Mouse (Mus musculus) lung, postnatal 0 days (tissue): ENCODE data around the gene Gbx1. TPM values are rescaled to one million over a fixed set of nuclear protein-coding genes. Genes with fewer than 3 reads are reported as not detected.

Experiments used
- ATAC-seq: fragments of 200-750 bp; cut with Nextera tagmentation; 2 replicates; pipeline ENCODE4 v1.8.0; 2017; ENCODE audit warnings: moderate library complexity
- DNase-seq: peaks from one replicate; pipeline ENCODE4 v3.0.0-alpha.2; 2016; ENCODE audit warnings: low spot score
- H3K27ac ChIP-seq: fragments of 300-500 bp; sonication (generic); 2 replicates; pipeline ENCODE4 v1.5.1; 2014; ENCODE audit warnings: antibody characterized with exemption, mild to moderate bottlenecking, low read length, mixed read lengths
- H3K27me3 ChIP-seq: fragments of 300-500 bp; sonication (generic); replicated peaks from 2 replicates; pipeline ENCODE4 v1.6.1; 2014; ENCODE audit warnings: low read length, mixed read lengths; ENCODE audit not compliant: insufficient read depth
- H3K36me3 ChIP-seq: fragments of 300-500 bp; sonication (generic); 2 replicates; pipeline ENCODE4 v1.6.1; 2014; ENCODE audit warnings: low read length, mixed read lengths; ENCODE audit not compliant: insufficient read depth
- H3K4me1 ChIP-seq: fragments of 300-500 bp; sonication (generic); 2 replicates; pipeline ENCODE4 v1.6.1; 2014; ENCODE audit warnings: antibody characterized with exemption, low read depth, low read length, mixed read lengths; ENCODE audit not compliant: insufficient read depth
- H3K4me2 ChIP-seq: fragments of 300-500 bp; sonication (generic); replicated peaks from 2 replicates; pipeline ENCODE4 v1.6.1; 2014; ENCODE audit warnings: low read depth, mild to moderate bottlenecking, low read length, moderate library complexity, mixed read lengths
- H3K4me3 ChIP-seq: fragments of 300-500 bp; sonication (generic); 2 replicates; pipeline ENCODE4 v1.5.1; 2014; ENCODE audit warnings: low read depth, low read length
- H3K9ac ChIP-seq: fragments of 300-500 bp; sonication (generic); replicated peaks from 2 replicates; pipeline ENCODE4 v1.6.1; 2014; ENCODE audit warnings: low read depth, mild to moderate bottlenecking
- H3K9me3 ChIP-seq: fragments of 300-500 bp; sonication (generic); 2 replicates; pipeline ENCODE4 v1.6.1; 2016; ENCODE audit warnings: low read length, mixed read lengths
- CTCF ChIP-seq: IDR thresholded peaks from 2 replicates; pipeline ENCODE4 v1.5.1; 2016; ENCODE audit warnings: antibody characterized with exemption, mild to moderate bottlenecking
- EP300 ChIP-seq: IDR thresholded peaks from 2 replicates; pipeline ENCODE4 v1.6.1; 2016; ENCODE audit warnings: antibody characterized with exemption, mild to moderate bottlenecking, control low read depth
- WGBS: fragments of 180-500 bp; shearing (Covaris S2); extraction: QIAGEN DNeasy Blood & Tissue Kit; methylation state at CpG from one replicate; pipeline ENCODE4 v1.1.7; 2014; 5-methylcytosine and 5-hydroxymethylcytosine counted together
- polyA plus RNA-seq: library from polyadenylated mRNA; unstranded; fragments of >200 nt; fragmentation: Nextera tagmentation; extraction: Ambion mirVana; gene quantifications from 2 replicates; pipeline ENCODE4 v1.2.1, GENCODE M21; 2015

The Gbx1 gene
- polyA plus RNA-seq, 1 experiment from 2014 or later: 0.06 TPM

DNA sequence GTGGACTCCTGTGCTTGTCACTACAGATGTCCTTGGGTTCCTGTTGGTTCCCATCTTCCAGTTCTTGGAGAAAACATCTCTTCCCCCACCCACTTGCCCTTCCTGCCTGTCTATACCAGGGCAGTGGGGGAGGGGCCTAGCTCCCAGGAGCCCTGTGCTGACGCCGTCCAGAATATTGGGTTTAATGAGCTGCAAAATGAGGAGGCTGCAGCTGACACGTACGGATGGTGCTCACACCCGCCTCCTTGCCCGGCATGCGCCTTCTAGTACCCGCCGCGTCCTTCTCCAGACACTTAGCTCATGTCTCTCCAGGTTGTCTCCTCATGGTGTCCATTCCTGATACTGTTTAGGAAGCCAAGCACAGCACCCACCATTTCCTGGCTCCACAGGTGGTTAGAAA lies 27.9 kb downstream of the Gbx1 start:
- H3K4me1 ChIP-seq: no peaks in the 10 kb centered on the region
- H3K4me3 ChIP-seq: no peak overlapping the region
- H3K27me3 ChIP-seq: no peaks in the 10 kb centered on the region
- no peaks in the 10 kb centered on the region for H3K9me3 ChIP-seq
- ATAC-seq (no peak), DNase-seq (no peak)
- H3K9ac ChIP-seq: no peak overlapping the region
- no peak overlapping the region for H3K4me2 ChIP-seq
- no peak overlapping the region for H3K27ac ChIP-seq
- peaks cover 27% of the 10 kb centered on the region for H3K36me3 ChIP-seq
- TF ChIP-seq CTCF: no peak
- TF ChIP-seq EP300: no peak
- WGBS: 83% methylated on average over 10 of the region's 10 CpGs

GRCm38 (mm10) chr5:24497526-24497925 lies 29.5 kb downstream of the Gbx1 start:
- TF ChIP-seq EP300 (no peak), CTCF (no peak)
- no peak overlapping the region for H3K27ac ChIP-seq
- H3K9ac ChIP-seq: no peak overlapping the region
- no peaks in the 10 kb centered on the region for H3K9me3 ChIP-seq
- H3K27me3 ChIP-seq: no peaks in the 10 kb centered on the region
- ATAC-seq (no peak), DNase-seq (no peak)
- H3K4me3 ChIP-seq: no peak overlapping the region
- no peak overlapping the region for H3K4me2 ChIP-seq
- H3K36me3 ChIP-seq: peaks cover 42% of the 10 kb centered on the region
- H3K4me1 ChIP-seq: no peaks in the 10 kb centered on the region
- WGBS: 93% methylated on average over 12 of the region's 12 CpGs

DNA sequence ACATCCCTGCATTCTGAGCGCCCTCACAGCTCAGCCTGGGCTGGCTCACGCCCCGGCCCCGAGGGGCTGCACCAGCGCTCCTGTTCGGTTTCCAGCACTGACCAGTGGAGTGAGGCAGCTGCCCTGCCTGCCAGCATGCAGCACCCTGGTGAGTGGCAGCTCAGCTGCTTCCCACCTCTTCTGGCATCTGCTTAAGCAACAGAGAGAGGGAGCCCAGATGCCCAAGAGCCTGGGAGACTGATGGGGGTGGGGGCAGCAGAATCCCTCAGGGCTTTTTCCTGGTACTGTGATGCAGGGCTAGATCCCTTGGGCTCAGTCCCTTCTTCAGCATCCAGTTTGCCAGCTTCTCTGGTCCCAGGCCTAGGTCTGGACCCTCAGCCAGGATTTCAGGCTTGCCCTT lies 30.2 kb downstream of the Gbx1 start:
- Histone ChIP-seq H3K4me1 (no peaks in the 10 kb centered on the region), H3K36me3 (peaks cover 42% of the 10 kb centered on the region), H3K9ac (no peak overlapping the region), H3K27me3 (no peaks in the 10 kb centered on the region), H3K27ac (no peak overlapping the region), H3K9me3 (no peaks in the 10 kb centered on the region), H3K4me3 (no peak overlapping the region), H3K4me2 (no peak overlapping the region)
- TF ChIP-seq EP300: no peak
- no peak for TF ChIP-seq CTCF
- WGBS: 80% methylated on average over 6 of the region's 6 CpGs
- DNase-seq (no peak), ATAC-seq (no peak)

DNA sequence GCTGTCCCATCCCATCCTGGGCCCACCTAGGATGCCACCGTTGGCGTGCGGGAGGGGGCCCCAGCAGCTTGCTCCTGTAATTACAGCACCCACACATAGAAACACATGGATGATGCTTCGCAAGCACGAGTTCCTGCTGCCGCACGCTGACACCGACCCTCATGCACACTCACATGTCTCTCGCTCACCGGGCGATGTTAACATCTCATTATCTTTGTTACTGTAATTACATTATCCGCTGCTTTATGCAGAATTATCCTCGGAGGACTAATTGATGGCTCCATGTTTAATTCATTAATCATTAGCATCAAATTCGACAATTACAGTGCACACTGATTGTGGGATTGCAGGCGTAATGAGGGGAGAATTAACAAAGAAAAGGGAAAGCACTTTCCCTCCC lies 32.0 kb downstream of the Gbx1 start:
- Histone ChIP-seq H3K4me3 (no peak overlapping the region), H3K4me2 (no peak overlapping the region), H3K9me3 (no peaks in the 10 kb centered on the region), H3K36me3 (peaks cover 45% of the 10 kb centered on the region), H3K4me1 (no peaks in the 10 kb centered on the region), H3K27me3 (no peaks in the 10 kb centered on the region), H3K27ac (no peak overlapping the region), H3K9ac (no peak overlapping the region)
- TF ChIP-seq CTCF: no peak
- no peak for TF ChIP-seq EP300
- DNase-seq (no peak), ATAC-seq (no peak)
- 93% methylated on average over 15 of the region's 15 CpGs for WGBS

DNA sequence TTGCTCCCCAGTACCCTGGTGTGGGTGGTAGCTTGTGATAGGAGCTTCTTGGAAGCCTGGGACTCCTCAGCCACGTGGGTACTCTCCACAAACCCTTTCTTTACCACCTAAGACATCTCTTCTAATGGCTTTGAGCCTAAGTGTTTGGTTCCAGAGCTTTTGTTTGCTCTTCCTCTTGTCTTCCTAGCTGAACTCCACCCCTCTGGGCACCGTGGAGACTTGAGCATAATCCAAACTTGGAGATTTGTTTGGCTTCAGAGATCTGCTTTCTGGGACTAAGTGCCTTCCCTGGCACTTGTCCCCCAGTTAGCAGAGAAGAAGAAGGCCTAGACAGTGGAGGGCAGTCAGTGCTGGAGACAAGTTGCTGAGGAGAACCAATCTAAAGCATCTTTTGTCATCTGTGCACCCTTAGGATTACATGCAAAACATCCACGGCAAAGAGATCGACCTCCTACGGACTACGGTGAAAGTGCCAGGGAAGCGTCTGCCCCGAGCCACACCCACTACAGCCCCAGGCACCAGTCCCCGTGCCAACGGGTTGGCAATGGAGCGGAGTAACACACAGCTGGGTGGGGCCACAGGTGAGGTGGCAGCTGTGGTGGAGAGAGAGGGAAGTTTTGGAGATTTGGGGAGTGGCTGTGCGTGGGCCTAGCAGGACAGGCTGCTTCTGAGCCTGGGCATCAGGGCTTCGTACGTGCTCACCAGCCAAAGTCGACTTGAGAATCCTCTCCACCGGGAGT lies 34.3 kb downstream of the Gbx1 start:
- peak; percentile 58 for DNase-seq
- no peaks in the 10 kb centered on the region for H3K27me3 ChIP-seq
- TF ChIP-seq EP300 (no peak), CTCF (no peak)
- ATAC-seq: peak; percentile 74
- WGBS: 61% methylated on average over 16 of the region's 16 CpGs
- no peaks in the 10 kb centered on the region for H3K4me1 ChIP-seq
- H3K4me2 ChIP-seq: no peak overlapping the region
- peaks cover 42% of the 10 kb centered on the region for H3K36me3 ChIP-seq
- H3K9ac ChIP-seq: no peak overlapping the region
- H3K27ac ChIP-seq: no peak overlapping the region
- H3K9me3 ChIP-seq: no peaks in the 10 kb centered on the region
- H3K4me3 ChIP-seq: no peak overlapping the region

DNA sequence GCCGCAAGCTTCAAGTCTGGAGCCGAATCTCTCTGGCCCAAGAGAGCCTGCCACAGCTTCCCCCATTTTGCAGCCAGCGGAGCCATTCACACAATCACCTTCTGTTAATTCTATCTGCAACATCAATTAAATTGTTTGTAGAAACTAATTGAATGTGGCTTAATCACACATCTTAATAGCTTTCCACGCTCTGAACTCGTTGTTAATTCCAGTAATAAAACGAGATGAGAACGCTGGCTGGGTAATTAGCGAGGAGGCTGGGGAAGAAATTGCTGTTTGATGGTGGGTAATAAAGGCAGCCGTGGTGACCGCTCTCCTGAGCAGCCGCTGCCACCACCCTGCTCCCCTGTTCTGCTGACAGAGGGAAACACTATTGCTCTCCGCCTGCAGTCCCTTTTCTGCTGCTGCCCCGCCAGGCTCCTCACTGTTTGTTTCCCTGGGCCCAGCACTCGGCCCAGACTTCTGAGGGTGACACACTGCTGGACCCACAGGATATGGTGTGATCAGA lies 36.5 kb downstream of the Gbx1 start:
- H3K4me1 ChIP-seq: no peaks in the 10 kb centered on the region
- H3K27ac ChIP-seq: no peak overlapping the region
- H3K27me3 ChIP-seq: no peaks in the 10 kb centered on the region
- peaks cover 48% of the 10 kb centered on the region for H3K36me3 ChIP-seq
- DNase-seq (no peak), ATAC-seq (no peak)
- H3K9me3 ChIP-seq: no peaks in the 10 kb centered on the region
- WGBS: 86% methylated on average over 14 of the region's 14 CpGs
- H3K4me3 ChIP-seq: no peak overlapping the region
- TF ChIP-seq CTCF (no peak), EP300 (no peak)
- no peak overlapping the region for H3K4me2 ChIP-seq
- no peak overlapping the region for H3K9ac ChIP-seq
